Mouse (Mus musculus): ENCODE results near the gene Ank. TPM values are rescaled to one million over a fixed set of nuclear protein-coding genes. Genes with fewer than 3 reads are reported as not detected.
"Not testable (repeated sequence)": the region's sequence is repeated elsewhere in the genome, so short reads cannot be mapped to it uniquely, and the experiment has no call there.

Gene Ank
- total and polyA plus RNA-seq, 3 experiments: 176 to 225 (median 196) TPM

GRCm38 (mm10) chr15:27444772-27445347, 21.6 kb upstream of the Ank start:
- TF ChIP-seq POLR2A (IDR thresholded peaks at IDR 0.05; ENCODE audit: insufficient read depth, low read depth, low read length) (no peak), CTCF (IDR thresholded peaks at IDR 0.05) (no peak), EP300 (IDR thresholded peaks at IDR 0.05; ENCODE audit: insufficient read depth, low read depth, low read length) (no peak)
- intact Hi-C loops (cut with DNase I): no loop called here
- 89% methylated on average over 9 of the region's 9 CpGs for WGBS
- Histone ChIP-seq H3K79me2 (replicated peaks; ENCODE audit: control insufficient read depth, insufficient read depth, low read length) (no peaks in the 10 kb centered on the region), H3K36me3 (ENCODE audit: control insufficient read depth, insufficient read depth, low read length) (no peaks in the 10 kb centered on the region), H3K9ac (ENCODE audit: low read depth, low read length) (no peak overlapping the region), H3K4me1 (ENCODE audit: control insufficient read depth, insufficient read depth, low read length) (no peaks in the 10 kb centered on the region), H3K27ac (no peak overlapping the region), H3K27me3 (ENCODE audit: control insufficient read depth, insufficient read depth, low read length) (no peaks in the 10 kb centered on the region), H3K4me3 (no peak overlapping the region)
- DNase-seq: no peak

- 75% methylated on average over 5 of the region's 5 CpGs for WGBS
- DNase-seq: no peak
- Histone ChIP-seq H3K79me2 (replicated peaks; ENCODE audit: control insufficient read depth, insufficient read depth, low read length) (no peaks in the 10 kb centered on the region), H3K4me1 (ENCODE audit: control insufficient read depth, insufficient read depth, low read length) (no peaks in the 10 kb centered on the region), H3K36me3 (ENCODE audit: control insufficient read depth, insufficient read depth, low read length) (no peaks in the 10 kb centered on the region), H3K27ac (no peak overlapping the region), H3K4me3 (no peak overlapping the region), H3K9ac (ENCODE audit: low read depth, low read length) (no peak overlapping the region), H3K27me3 (ENCODE audit: control insufficient read depth, insufficient read depth, low read length) (no peaks in the 10 kb centered on the region)
- no peak for TF ChIP-seq EP300 (IDR thresholded peaks at IDR 0.05; ENCODE audit: insufficient read depth, low read depth, low read length)
- no peak for TF ChIP-seq POLR2A (IDR thresholded peaks at IDR 0.05; ENCODE audit: insufficient read depth, low read depth, low read length)
- no peak for TF ChIP-seq CTCF (IDR thresholded peaks at IDR 0.05)
- intact Hi-C loops (cut with DNase I): no loop called here
Measured at GRCm38 (mm10) chr15:27450689-27451088, 15.8 kb upstream of the Ank start.

GRCm38 (mm10) chr15:27451760-27452159, 14.7 kb upstream of the Ank start:
- intact Hi-C loops (cut with DNase I): no loop called here
- no peak for TF ChIP-seq POLR2A (IDR thresholded peaks at IDR 0.05; ENCODE audit: insufficient read depth, low read depth, low read length)
- TF ChIP-seq CTCF (IDR thresholded peaks at IDR 0.05): no peak
- no peak for TF ChIP-seq EP300 (IDR thresholded peaks at IDR 0.05; ENCODE audit: insufficient read depth, low read depth, low read length)
- Histone ChIP-seq H3K36me3 (ENCODE audit: control insufficient read depth, insufficient read depth, low read length) (no peaks in the 10 kb centered on the region), H3K4me3 (no peak overlapping the region), H3K9ac (ENCODE audit: low read depth, low read length) (no peak overlapping the region), H3K4me1 (ENCODE audit: control insufficient read depth, insufficient read depth, low read length) (no peaks in the 10 kb centered on the region), H3K27me3 (ENCODE audit: control insufficient read depth, insufficient read depth, low read length) (no peaks in the 10 kb centered on the region), H3K27ac (no peak overlapping the region), H3K79me2 (replicated peaks; ENCODE audit: control insufficient read depth, insufficient read depth, low read length) (no peaks in the 10 kb centered on the region)
- WGBS: 77% methylated on average over 3 of the region's 3 CpGs
- no peak for DNase-seq

GRCm38 (mm10) chr15:27452496-27452895, 14.0 kb upstream of the Ank start:
- intact Hi-C loops (cut with DNase I): no loop called here
- no peaks in the 10 kb centered on the region for H3K79me2 ChIP-seq (replicated peaks; ENCODE audit: control insufficient read depth, insufficient read depth, low read length)
- H3K27me3 ChIP-seq (ENCODE audit: control insufficient read depth, insufficient read depth, low read length): no peaks in the 10 kb centered on the region
- 85% methylated on average over 9 of the region's 9 CpGs for WGBS
- H3K36me3 ChIP-seq (ENCODE audit: control insufficient read depth, insufficient read depth, low read length): no peaks in the 10 kb centered on the region
- H3K9ac ChIP-seq (ENCODE audit: low read depth, low read length): no peak overlapping the region
- H3K4me3 ChIP-seq: no peak overlapping the region
- H3K27ac ChIP-seq: no peak overlapping the region
- no peaks in the 10 kb centered on the region for H3K4me1 ChIP-seq (ENCODE audit: control insufficient read depth, insufficient read depth, low read length)
- no peak for DNase-seq
- TF ChIP-seq POLR2A (IDR thresholded peaks at IDR 0.05; ENCODE audit: insufficient read depth, low read depth, low read length): no peak
- no peak for TF ChIP-seq EP300 (IDR thresholded peaks at IDR 0.05; ENCODE audit: insufficient read depth, low read depth, low read length)
- no peak for TF ChIP-seq CTCF (IDR thresholded peaks at IDR 0.05)

- Histone ChIP-seq H3K27ac (no peak overlapping the region), H3K36me3 (ENCODE audit: control insufficient read depth, insufficient read depth, low read length) (no peaks in the 10 kb centered on the region), H3K27me3 (ENCODE audit: control insufficient read depth, insufficient read depth, low read length) (no peaks in the 10 kb centered on the region), H3K4me1 (ENCODE audit: control insufficient read depth, insufficient read depth, low read length) (no peaks in the 10 kb centered on the region), H3K9ac (ENCODE audit: low read depth, low read length) (no peak overlapping the region), H3K79me2 (replicated peaks; ENCODE audit: control insufficient read depth, insufficient read depth, low read length) (no peaks in the 10 kb centered on the region), H3K4me3 (no peak overlapping the region)
- DNase-seq: no peak
- intact Hi-C loops (cut with DNase I): no loop called here
- TF ChIP-seq EP300 (IDR thresholded peaks at IDR 0.05; ENCODE audit: insufficient read depth, low read depth, low read length) (no peak), CTCF (IDR thresholded peaks at IDR 0.05) (no peak), POLR2A (IDR thresholded peaks at IDR 0.05; ENCODE audit: insufficient read depth, low read depth, low read length) (no peak)
- 81% methylated on average over 2 of the region's 2 CpGs for WGBS
Measured at GRCm38 (mm10) chr15:27457001-27457400, 9.5 kb upstream of the Ank start.

GRCm38 (mm10) chr15:27459781-27460180, 6.7 kb upstream of the Ank start:
- H3K4me1 ChIP-seq (ENCODE audit: control insufficient read depth, insufficient read depth, low read length); H3K36me3 ChIP-seq (ENCODE audit: control insufficient read depth, insufficient read depth, low read length); H3K9ac ChIP-seq (ENCODE audit: low read depth, low read length); H3K4me3 ChIP-seq; H3K79me2 ChIP-seq (replicated peaks; ENCODE audit: control insufficient read depth, insufficient read depth, low read length); intact Hi-C loops (cut with DNase I); H3K27ac ChIP-seq; H3K27me3 ChIP-seq (ENCODE audit: control insufficient read depth, insufficient read depth, low read length); DNase-seq: not testable (repeated sequence)
- 51% methylated on average over 14 of the region's 14 CpGs for WGBS
